Mouse (Mus musculus) myocyte (in vitro differentiated cells): ENCODE measurements around the gene Dhh.

ENCODE experiments used
- CEBPB ChIP-seq: IDR thresholded peaks from 2 replicates; pipeline ENCODE4 v1.6.1; 2011; ENCODE audit warnings: mild to moderate bottlenecking, moderate library complexity; ENCODE audit not compliant: poor library complexity, insufficient read depth, severe bottlenecking
- E2F4 ChIP-seq: IDR thresholded peaks from one replicate; pipeline ENCODE4 v1.6.1; 2011; ENCODE audit warnings: mild to moderate bottlenecking, control low read depth, moderate library complexity; ENCODE audit not compliant: insufficient read depth
- MAX ChIP-seq: IDR thresholded peaks from one replicate; pipeline ENCODE4 v1.6.1; 2011; ENCODE audit warnings: low read depth, mild to moderate bottlenecking, control low read depth
- MYOD1 ChIP-seq, 3 experiments: IDR thresholded peaks; one replicate each; pipeline ENCODE4 v1.6.1; 2011; ENCODE audit warnings: control low read depth in 2 of 3, low read depth in 2 of 3, mild to moderate bottlenecking in 2 of 3, moderate library complexity in 1 of 3; ENCODE audit not compliant: insufficient read length in 2 of 3, control insufficient read depth in 1 of 3
- MYOG ChIP-seq, 3 experiments: IDR thresholded peaks; one replicate each; pipeline ENCODE4 v1.6.1; 2011; ENCODE audit warnings: control low read depth in 2 of 3, low read depth in 2 of 3, mild to moderate bottlenecking in 2 of 3; ENCODE audit not compliant: insufficient read length in 2 of 3, control insufficient read depth in 1 of 3, insufficient read depth in 1 of 3
- POLR2A ChIP-seq: IDR thresholded peaks from one replicate; pipeline ENCODE4 v1.6.1; 2011; ENCODE audit warnings: low read depth, mild to moderate bottlenecking, control low read depth, moderate library complexity; ENCODE audit not compliant: insufficient read length
- POLR2AphosphoS2 ChIP-seq: IDR thresholded peaks from one replicate; pipeline ENCODE4 v1.6.1; 2011; ENCODE audit warnings: low read depth, control low read depth; ENCODE audit not compliant: insufficient read length
- REST ChIP-seq: IDR thresholded peaks from one replicate; pipeline ENCODE4 v1.6.1; 2011; ENCODE audit warnings: mild to moderate bottlenecking, control low read depth, moderate library complexity; ENCODE audit not compliant: insufficient read depth, insufficient read length
- SRF ChIP-seq: IDR thresholded peaks from one replicate; pipeline ENCODE4 v1.6.1; 2011; ENCODE audit warnings: low read depth; ENCODE audit not compliant: control insufficient read depth, insufficient read length
- TCF12 ChIP-seq: IDR thresholded peaks from one replicate; pipeline ENCODE4 v1.6.1; 2011; ENCODE audit warnings: mild to moderate bottlenecking, control low read depth; ENCODE audit not compliant: poor library complexity, insufficient read depth, severe bottlenecking
- TCF3 ChIP-seq: IDR thresholded peaks from one replicate; pipeline ENCODE4 v1.6.1; 2011; ENCODE audit warnings: low read depth, control low read depth; ENCODE audit not compliant: insufficient read length
- USF1 ChIP-seq: IDR thresholded peaks from one replicate; pipeline ENCODE4 v1.6.1; 2011; ENCODE audit warnings: low read depth, mild to moderate bottlenecking, control low read depth, moderate library complexity

DNA sequence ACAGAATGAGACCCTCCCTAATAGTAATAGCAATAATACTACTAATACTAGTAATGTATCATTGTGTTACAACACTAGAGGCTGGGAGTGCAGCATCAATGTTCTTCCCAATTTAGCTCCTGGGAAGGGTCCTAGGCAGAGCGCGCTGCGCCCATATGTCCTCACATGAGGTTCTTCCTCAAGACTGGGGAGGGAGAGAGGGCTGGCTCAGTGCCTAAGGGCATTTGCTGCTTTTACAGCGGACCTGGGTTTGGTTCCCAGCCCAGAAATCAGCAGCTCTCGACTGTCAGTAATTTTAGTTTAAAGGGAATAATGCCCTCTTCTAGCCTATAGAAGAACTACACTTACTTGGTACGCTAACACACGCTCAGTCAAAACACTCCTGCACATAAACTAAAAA is 10.8 kb downstream of the Dhh start:
- TF ChIP-seq POLR2A (no peak), E2F4 (no peak), MYOD1 (IDR thresholded peaks at IDR 0.05; ENCODE audit: control insufficient read depth in 1 of 3, insufficient read length in 2 of 3, low read depth in 2 of 3) (no peak), CEBPB (no peak), MYOG (IDR thresholded peaks at IDR 0.05; ENCODE audit: control insufficient read depth in 1 of 3, insufficient read depth in 1 of 3, insufficient read length in 2 of 3, low read depth in 2 of 3) (no peak), MAX (no peak), REST (no peak), SRF (no peak), TCF12 (no peak), USF1 (no peak), TCF3 (no peak), POLR2AphosphoS2 (no peak)
